Mouse (Mus musculus): ENCODE results near the gene Slc38a6.

Slc38a6 gene

DNA sequence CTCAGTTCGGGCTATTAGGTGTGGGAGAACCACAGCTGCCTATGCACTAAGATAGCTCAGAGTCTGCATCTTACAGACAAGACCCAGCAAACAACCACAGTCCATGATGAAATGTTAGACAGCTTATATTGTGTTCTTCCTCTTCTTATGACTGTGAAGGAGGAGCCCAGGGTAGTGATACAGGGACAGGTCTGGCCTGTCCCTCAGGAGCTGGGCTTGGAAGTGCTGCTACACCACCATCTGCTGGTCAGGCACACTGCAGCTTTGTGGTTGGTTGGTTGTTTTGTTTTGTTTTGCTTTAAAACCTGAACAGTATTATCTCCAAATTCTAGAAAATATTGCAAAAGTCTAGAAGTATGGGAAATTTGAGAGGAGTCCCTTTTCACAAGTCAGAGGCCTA lies 38.2 kb downstream of the Slc38a6 start:
- DNase-seq, result no peak

DNA sequence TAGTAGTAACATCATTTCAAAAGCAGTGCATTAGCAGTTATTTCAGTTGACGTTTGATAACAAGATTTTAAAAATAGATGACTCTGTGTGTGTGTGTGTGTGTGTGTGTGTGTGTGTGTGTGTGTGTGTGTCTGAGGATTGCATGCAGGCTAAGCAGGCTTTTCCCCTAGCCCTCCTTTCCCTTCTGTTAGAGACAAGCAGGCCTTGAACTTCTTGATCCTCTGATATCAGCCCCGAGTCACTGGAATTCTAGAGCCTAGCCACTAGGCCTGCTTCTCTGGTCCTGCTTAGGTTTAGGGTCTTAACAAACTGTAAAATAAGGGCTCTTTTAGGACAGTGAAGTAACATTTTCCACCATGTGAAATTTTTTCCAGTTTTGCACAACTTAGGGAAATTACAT lies 38.6 kb downstream of the Slc38a6 start:
- DNase-seq, result no peak

DNA sequence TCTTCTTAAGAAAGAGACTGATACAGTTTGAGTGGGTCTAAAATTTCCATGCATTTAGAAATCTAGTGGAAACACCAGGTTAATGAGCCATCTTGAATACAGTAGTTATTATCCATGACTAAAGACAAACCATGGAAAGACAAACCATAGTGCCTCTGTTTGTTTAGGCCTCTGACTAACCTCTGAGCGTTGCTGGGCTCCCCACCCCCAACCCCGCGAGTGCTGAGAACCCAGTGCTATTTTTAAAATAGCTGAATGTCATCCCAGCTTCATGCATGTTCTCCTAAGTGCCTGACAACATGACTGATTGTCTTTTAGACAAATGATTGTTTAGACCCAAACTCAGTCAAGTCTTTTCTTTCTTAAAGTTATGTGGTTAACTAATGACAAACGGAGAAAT lies 39.0 kb downstream of the Slc38a6 start:
- no peak for DNase-seq

DNA sequence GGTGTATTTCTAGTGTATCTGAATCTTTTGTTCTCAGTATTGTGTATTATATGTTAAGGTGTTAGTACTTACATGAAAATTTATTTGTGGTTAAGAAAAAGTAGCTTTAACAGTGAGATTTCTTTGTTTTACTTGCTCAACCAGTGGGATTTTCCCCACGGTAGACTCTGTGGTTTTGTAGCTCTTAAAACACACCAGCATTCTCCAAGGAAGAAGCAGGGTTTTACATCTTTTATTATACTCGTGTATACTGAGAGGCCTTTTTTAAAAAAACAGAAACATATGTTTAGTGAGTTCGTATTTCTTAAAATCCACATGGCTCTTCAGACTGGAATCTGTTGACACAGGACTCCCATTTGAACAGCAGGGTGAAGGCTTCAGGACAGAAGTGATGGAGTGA lies 40.8 kb downstream of the Slc38a6 start:
- no peak for DNase-seq

DNA sequence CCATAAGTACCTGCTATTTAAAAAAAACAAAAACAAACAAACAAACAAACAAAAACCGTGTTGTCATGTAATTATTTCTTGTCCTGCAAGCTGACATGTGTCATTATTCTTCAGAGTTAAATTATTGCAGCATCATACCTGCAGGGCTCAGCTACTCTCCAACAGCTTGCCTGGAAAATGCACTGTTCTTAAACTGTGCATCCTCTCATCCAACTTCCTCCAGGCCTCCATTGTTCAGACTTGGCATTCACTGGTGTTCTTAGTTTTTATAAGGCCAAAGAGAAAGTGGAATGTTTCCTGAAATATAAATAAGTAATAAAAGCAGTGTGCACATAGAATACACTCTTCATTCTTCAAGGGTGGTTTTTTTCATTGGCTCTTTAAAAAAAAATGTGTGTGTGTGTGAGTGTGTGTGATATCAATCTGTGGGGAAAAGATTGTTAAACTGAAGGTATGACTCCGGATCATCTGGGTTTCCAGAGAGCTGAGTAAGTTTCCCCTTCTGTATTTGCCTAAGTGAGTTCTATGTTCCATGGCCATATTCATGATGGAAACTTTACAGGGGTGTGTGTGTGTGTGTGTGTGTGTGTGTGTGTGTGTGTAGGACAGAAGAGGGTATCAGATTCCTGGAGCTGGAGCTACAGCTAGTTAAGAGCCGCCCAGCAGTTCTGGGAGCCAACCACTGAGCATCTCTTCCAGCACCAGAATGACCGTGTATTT lies 42.0 kb downstream of the Slc38a6 start:
- no peak for DNase-seq

DNA sequence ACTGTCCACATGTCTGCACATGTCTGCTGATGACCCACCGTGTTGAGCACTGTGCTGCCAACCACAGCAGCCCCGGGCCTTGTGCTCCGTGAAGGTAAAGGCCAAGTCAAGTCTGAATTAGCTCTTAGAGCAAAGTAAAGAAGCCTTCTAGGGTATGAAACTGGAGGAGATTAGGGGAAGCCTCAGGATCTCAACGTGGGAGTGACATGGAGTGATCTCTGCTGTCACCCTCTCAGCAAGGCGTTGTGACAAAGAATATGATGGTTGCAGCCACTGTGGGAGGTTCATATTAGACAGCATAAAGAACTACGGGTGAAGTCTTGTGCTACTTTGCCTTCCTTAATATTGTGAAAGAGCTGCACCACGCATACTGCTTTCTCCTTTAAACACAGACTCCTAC lies 43.7 kb downstream of the Slc38a6 start:
- no peak for DNase-seq

DNA sequence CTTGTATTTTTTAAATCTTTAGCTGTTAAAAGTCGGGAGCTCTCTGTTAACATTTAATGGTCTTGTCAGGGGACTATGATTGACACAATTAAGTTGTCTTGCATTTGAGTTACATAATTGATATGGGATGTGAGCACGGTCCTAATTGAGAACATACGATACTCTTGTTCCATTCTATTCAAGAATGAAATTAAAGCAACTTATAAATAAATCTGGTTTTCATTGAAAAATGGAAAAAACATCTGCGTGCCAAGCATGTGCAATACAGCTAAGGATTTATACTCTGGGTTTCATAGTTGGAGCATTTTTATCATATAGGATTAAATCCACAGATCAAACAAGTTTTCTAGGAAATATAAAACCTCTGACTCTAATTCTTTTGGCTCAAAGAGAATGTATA lies 46.1 kb downstream of the Slc38a6 start:
- DNase-seq, result no peak

DNA sequence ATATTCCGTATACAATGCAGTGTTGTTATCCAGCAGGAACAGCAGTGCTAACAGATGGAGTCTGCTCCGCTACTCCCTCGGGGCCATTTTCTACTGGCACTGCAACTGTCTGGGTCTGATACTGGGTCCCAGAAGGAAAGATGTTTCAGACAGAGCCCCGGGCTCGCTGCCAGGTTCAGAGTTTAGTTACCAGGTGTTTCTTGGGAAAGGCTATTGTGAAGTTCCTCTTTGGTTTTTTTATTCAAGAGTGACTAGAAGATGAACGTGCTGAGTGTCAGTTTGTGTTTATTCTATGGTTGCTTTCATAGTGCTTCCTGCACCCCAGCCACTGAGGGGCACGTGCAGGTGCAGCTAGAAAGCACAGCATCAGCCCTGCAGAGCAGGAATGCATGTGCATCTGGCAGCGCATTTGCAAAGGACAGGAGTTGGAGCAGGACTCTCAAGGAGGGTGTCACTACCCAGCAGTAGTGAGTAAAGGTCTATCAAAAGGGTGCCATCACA lies 47.5 kb downstream of the Slc38a6 start:
- DNase-seq, result no peak

DNA sequence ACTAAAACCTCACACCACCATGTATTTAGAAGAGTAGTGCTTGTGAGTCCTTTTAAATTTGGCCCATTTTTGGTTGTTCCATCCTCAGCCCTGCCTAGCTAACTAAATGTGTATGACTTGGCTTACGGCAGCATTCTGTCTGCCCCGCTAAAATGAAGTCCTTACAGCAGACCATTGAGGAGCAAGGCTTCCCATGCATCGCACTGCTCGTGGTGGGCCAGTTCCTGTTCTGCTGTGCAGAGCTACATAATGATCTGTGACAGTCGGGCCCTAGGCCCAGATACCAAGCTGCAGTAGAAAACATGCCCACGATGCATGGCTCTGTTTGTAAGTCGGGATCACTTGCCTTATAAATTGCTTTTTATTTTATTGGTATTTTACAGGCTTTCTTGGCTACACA lies 50.5 kb downstream of the Slc38a6 start:
- DNase-seq, result no peak

DNA sequence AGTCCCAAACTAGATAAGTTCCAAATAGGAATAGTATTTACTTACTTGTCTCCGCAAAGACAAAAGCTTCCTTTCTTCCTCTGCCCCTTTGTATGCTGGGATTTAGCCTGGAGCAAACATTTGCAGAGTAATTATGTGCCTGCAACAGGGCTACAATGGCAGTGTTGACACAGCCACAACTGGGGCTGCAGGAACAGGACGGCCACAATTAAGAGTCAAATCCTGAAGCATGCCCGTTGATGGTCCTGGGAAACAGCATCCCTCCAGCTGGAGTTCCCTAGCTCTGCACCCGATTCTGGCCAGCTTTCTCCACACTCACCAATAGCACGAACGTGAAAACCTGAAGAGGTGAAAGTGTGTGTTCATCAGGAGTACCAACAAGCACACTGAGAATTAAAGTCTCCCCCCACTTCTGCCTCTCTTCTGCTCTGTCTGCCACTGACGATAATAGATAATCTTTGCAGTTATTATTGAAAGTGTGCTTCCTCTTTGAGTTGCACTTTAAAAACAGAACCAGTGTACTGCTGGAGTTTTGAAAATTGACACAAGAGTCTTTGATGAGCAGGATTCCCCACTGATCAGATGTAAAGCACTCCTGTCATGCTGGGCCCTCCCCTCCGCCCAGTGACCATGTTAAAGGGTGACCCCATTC lies 54.2 kb downstream of the Slc38a6 start:
- DNase-seq, result no peak

DNA sequence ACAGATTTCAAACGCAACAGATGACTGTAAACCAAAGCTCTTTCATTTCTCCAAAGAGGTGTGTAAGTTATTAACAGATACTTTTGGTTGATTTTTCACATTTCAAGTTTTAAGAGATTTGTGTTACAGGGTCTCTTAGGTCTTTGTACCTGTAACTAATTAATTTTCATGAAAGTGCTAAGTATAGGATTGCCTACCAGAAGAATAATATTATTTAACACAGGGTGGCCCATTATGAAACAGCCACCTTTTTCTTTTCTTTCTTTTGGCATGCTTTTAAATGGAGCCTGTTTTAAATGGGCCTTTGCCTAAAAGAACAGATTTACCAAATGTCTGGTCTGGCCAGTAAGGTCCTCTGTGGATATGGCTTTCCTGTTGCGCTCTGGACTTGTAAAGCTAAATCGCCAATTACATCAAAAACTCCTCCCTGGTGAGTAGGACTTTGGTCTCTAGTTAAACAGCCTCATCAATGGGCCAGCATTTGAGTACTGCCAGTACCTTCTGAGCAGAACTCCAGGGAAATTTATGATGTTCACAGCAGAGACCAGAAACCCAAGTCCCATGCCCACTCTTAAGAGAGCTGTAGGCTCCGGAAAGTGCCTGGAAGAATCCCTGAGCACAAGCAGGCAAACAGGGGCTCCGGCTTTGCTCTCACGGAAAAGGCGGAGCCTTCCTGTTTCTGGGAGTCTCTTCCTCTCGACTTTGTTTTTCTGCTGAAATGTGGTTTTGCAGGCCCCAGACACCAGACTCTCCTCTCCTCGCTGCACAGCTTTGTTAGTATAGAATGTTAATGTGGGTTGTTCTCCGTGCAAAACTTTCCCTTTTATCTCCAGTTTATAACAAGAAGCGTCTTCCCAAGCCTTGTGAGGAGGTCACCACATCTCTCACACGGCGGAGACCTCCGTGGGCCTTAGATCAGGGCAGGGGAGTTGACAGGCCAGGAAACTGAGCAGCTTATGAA lies 55.4 kb downstream of the Slc38a6 start:
- DNase-seq, result peak; percentile 22 to 25

DNA sequence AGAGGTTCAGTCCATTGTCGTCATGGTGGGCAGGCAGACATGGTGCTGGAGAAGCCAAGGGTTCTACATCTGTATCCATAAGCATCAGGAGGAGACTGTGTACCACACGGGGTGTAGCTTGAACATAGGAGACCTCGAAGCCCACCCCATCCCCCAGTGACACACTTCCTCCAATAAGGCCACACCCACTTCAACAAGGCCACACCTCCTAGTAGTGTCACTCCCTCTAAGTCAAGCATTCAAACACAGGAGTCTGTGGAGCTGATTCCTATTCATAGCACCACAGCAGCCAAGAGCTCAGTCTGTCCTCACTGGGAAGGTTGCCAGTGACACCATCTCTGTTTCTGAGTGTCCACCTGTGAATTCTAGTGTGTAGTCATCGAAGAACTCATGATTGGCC lies 57.7 kb downstream of the Slc38a6 start:
- DNase-seq, result no peak

DNA sequence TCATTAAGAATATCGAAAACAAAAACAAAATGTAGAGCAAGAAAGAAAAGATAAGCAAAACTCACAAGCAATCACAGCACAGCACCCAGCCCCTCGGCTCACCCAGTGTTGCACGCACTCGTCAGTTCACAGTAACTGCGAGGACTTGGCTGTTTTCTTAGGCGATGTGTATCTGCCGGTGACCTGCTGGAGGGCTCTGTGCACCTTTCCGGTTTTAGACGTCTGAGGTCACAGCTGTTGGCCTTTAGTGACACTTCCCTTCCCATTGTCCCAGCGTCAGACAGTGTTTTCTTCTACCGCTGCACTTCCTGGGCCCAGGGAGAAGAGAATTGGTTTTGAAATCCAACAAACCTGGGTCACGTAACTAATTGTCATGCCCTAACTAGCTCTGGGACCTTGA lies 58.6 kb downstream of the Slc38a6 start:
- peak in 1 of 2 experiments; percentile 28 for DNase-seq

DNA sequence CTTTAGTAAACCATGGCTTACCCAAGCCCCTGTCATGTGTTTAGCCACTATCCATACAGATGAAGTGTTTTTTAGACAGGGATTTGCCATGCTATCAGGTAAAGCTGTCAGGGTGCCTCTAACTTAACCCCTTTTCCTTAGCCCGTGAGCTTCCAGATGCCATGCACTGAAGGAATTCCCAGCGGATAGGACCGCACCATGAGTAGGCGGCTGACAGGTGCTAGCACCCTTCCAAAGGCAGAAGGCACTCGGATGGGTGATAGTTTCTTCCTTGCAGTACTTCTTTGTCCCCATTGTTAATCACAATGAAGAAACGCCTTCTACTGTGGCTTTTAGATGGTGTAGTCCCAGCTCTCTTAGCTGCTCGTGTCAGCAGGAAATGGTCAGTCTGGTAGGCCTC lies 60.6 kb downstream of the Slc38a6 start:
- no peak for DNase-seq

DNA sequence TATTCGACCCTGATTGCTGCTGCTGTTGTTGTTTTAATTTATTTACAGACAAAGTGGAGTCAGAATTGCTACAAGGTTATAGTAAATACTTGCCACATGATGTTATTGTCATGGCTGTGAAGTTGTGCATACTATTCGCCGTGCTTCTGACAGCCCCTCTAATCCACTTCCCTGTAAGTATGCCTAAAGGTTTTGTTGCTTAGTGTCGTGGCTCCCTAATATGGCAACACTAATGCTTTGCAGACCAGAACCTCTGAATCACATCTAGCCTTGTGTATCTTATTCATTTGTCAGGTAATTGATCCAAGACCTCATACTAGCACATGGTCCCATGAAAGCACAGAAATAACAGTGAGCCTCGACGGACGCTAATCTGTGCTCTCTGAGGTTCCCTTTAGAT lies 63.9 kb downstream of the Slc38a6 start:
- DNase-seq, result no peak

DNA sequence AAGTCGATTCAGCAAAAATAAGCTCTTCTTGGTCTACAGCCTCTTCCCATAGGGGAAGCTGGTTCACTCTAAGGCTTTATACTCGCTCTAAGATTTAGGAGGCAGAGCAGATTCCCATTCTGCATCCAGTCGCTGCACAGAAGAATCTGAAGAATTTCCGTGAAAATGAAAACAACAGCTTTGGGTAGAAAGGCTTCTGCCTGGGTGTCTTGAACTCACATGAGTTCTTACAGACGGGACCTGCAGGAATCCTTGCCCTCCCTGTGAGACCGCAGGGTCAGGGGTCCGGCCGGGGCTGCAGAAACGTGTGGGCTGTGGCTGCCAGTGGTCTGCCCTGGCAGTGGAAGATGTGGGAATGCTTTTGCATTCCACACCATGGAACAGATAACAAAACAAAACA lies 64.4 kb downstream of the Slc38a6 start:
- no peak for DNase-seq

DNA sequence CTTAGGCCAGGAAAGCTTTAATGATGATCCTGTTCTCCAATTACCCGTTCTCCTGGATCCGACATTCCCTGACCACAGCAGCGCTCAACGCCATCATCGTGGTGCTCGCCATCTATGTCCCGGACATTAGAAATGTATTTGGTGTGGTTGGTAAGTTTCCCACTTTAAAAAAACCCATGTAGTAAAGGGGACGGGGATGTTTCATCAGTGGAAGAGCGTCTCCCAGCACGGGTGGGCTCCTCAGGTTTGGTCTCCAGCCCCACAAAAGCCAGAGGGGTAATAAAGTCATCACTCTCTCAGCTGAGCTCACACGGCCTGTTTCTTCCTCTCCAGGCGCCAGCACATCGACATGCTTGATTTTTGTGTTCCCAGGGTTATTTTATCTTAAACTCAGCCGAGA lies 65.2 kb downstream of the Slc38a6 start:
- DNase-seq, result no peak

DNA sequence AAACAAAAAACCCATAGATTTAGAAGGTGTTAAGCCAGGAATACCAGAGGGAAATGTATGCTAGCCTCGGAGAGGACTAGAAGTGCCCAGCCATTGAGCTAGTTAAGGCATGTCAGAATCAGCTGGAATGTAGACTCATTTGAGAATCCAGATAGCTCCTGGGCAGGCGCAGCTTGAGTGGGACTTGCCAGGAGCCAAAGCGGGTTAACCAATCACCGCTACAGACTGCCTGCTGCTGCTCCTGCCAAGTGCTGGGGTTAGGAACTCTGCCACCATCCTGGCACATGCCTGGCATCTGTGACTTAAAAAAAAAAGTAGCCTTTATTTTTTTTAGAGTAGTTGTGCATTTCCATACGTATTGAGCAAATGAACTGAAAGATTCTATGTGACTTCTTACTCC lies 66.8 kb downstream of the Slc38a6 start:
- DNase-seq, result peak; percentile 76 to 80

DNA sequence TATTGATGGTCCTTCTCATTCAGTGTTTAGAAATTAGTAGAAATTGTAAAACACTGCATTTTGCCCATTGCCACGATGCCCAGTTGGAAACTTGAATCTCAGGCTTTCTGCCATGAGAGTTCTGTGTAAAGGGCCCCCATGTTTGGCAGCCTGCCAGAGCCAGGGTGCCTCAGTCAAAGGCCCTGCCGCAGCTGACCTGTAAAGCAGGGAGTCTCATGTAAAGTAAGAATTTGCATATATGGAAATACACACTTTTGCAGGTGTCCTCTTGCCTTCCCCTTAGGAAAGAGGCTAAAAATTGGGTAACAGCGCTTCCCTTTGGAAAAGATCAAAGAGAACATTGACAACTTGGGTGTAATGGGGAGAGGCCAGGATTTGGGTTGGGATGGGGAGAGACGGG lies 67.9 kb downstream of the Slc38a6 start:
- no peak for DNase-seq

DNA sequence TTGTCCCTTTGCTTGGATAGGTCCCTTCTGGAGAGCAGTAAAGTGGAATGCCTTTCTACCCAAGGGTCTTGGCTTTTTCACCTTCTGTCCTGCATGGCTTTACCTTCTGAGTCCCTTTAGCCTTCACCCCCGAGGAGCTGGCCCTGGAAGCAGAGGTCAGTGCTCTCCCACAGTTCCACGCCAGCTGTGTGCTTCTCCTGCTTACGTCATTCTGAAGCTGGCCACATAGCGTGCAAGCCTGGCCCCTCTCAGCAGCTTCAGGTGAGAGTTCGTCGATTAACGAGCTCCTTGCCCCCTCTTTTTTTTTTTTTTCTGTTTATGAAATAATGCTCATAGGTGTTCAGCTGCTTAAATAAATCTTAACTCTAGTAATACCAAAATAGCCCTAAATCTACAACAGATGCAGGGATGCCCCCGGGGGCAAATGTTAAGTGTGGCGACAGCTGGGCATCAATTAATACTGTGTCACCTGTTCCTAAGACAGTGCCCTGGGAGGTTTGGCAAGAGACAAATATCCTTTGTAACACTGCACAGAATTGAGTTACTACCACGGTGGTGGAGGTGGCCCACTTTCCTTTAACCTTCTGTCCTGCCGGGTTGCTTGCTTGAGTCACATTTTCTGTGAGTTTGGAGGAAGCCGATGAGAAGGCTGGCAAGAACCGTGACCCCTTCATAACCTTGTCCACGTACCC lies 68.7 kb downstream of the Slc38a6 start:
- DNase-seq, result no peak

DNA sequence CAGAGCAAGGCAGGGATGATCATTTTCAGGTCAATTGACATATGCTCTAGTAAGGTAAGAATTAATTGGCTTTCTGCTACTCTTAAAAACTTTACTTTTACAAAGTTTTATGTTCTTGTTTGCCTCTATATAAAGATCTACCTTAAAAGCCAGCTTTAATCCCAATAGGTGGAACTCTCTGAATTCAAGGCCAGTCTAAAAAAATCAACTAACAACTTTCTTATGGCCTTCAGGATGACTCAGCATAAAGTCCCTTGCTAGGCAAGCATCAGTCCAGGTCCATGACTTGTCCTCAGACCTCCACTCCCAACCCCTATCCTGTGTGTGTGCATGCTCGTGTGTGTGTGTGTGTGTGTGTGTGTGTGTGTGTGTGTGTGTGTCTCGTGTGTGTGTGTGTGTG lies 70.1 kb downstream of the Slc38a6 start:
- DNase-seq, result no peak

DNA sequence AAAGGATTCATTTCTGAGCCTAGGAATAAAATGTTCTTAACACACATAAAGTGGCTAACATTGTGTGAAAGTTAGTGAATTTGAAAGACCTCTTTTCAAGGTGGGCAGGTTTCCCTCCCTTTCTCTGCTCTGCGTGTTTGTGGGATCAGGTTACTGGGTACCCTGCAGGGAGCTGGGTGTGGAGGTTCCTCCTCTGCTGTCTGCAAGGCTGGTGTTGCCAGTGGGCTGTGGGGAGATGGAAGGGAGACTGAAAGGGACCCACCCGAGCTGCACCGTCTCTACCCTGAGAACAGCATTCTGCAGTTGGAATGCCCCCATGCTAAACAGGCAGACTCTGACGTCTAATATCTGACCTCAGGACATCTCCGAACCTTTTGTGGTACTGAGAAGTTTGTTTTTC lies 70.7 kb downstream of the Slc38a6 start:
- no peak for DNase-seq

DNA sequence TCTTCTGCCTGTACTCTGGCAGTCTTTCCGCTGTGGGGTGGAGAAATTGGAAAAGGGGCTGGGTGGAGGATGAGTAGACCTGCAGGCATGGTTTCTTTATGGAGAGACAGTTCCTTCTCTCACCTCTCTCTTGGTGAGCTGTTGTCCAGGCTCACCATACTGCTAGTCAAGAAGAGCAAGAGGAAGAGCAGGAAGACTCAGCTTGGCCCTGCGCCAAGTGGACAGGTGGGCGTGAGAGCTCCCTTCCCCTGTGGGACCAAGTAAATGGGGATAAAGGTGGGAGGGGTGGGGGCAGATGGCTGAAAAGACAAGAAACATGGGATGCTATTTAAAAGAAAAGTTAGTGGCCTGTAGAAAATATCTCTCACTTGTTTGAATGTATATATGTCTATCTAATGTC lies 71.2 kb downstream of the Slc38a6 start:
- no peak for DNase-seq

Measured in kidney, adult 8-10 months (tissue).